15 mouse cellular contexts compared by ENCODE assay signal in genomic region chr14:74921471-74921870, GRCm38 (mm10). TPM values are rescaled to one million over a fixed set of nuclear protein-coding genes. Genes with fewer than 3 reads are reported as not detected.
A peak's percentile ranks its signal among the peaks of the same experiment; 100 is the strongest.
DNase-seq lines count a peak whose midpoint lies in the region; ATAC-seq and TF ChIP-seq lines count a peak whose summit lies in the region.
"Had no signal": no experiment of that assay in that cellular context is flagged by ENCODE, and none has a peak within 500 bp of the region (broad histone marks: within the 10 kb centered on the region; RNA-seq: fewer than 3 reads in every experiment).

No protein-coding gene starts in this region.

- no peak for DNase-seq in gastrocnemius, adult 2 months
- no peak for DNase-seq in gastrocnemius, postnatal 4 days (ENCODE audit: low spot score in 2 of 2)
- no peak for DNase-seq in liver, postnatal 0 days
- no peak for DNase-seq in liver, embryonic 11.5 days (ENCODE audit: low spot score)
- no peak for DNase-seq in right cerebral cortex, postnatal 10 days (ENCODE audit: low spot score in 2 of 2)
- DNase-seq: adrenal gland, adult 8-10 months; heart, postnatal 36 days; liver, embryonic 13.5 days had no signal

- H3K9ac ChIP-seq in liver, postnatal 0 days (replicated peaks), result no peak overlapping the region
- H3K9ac ChIP-seq in liver, embryonic 11.5 days (ENCODE audit: low read depth, low read length), result no peak overlapping the region
- no peak overlapping the region for H3K9ac ChIP-seq in ES-Bruce4 (ENCODE audit: low read depth, poor library complexity, severe bottlenecking)
- H3K9ac ChIP-seq: forebrain, embryonic 15.5 days; liver, embryonic 13.5 days; neural tube, embryonic 15.5 days had no signal

- no peak for TF ChIP-seq POLR2A in ES-Bruce4 (IDR thresholded peaks at IDR 0.05; ENCODE audit: insufficient read depth, low read length)

- H3K36me3 ChIP-seq in liver, postnatal 0 days (replicated peaks; ENCODE audit: insufficient read depth, low read length), result no peaks in the 10 kb centered on the region; the same call in 1 of the 2 replicates
- H3K36me3 ChIP-seq in liver, embryonic 11.5 days (ENCODE audit: control insufficient read depth, insufficient read depth, low read length), result no peaks in the 10 kb centered on the region
- no peaks in the 10 kb centered on the region for H3K36me3 ChIP-seq in ES-Bruce4 (ENCODE audit: control insufficient read depth, insufficient read depth, low read length, poor library complexity, severe bottlenecking)
- H3K36me3 ChIP-seq: forebrain, embryonic 15.5 days; liver, embryonic 13.5 days; neural tube, embryonic 15.5 days had no signal

- intact Hi-C loops in gastrocnemius, adult 2 months (cut with DNase I), result no loop called here

- H3K27ac ChIP-seq in gastrocnemius, adult 2 months, result no peak overlapping the region
- peak overlapping the region; percentile 18; the same call in 1 of the 2 replicates for H3K27ac ChIP-seq in liver, postnatal 0 days (ENCODE audit: low read depth)
- H3K27ac ChIP-seq in liver, embryonic 11.5 days (ENCODE audit: low read depth, low read length), result no peak overlapping the region
- H3K27ac ChIP-seq in ES-Bruce4 (ENCODE audit: insufficient read depth, low read length), result peak overlapping the region; percentile 42; the same call in 1 of the 2 replicates
- H3K27ac ChIP-seq: hindbrain, postnatal 0 days; liver, embryonic 13.5 days; neural tube, embryonic 15.5 days had no signal

- no peaks in the 10 kb centered on the region for H3K27me3 ChIP-seq in liver, postnatal 0 days (ENCODE audit: insufficient read depth, low read length)
- H3K27me3 ChIP-seq in liver, embryonic 11.5 days (replicated peaks; ENCODE audit: control insufficient read depth, insufficient read depth, low read length), result no peaks in the 10 kb centered on the region
- H3K27me3 ChIP-seq in ES-Bruce4 (ENCODE audit: control insufficient read depth, insufficient read depth, low read length, poor library complexity, severe bottlenecking), result no peaks in the 10 kb centered on the region
- H3K27me3 ChIP-seq: forebrain, embryonic 15.5 days; liver, embryonic 13.5 days; megakaryocyte, embryonic 14.5 days; neural tube, embryonic 15.5 days had no signal

- peaks cover 30% of the 10 kb centered on the region; the same call in 1 of the 2 replicates for H3K4me1 ChIP-seq in liver, postnatal 0 days (ENCODE audit: insufficient read depth)
- peaks cover 13% of the 10 kb centered on the region; the same call in 1 of the 2 replicates for H3K4me1 ChIP-seq in liver, embryonic 11.5 days (replicated peaks; ENCODE audit: control insufficient read depth, insufficient read depth, low read length)
- H3K4me1 ChIP-seq in ES-Bruce4 (ENCODE audit: control insufficient read depth, insufficient read depth, low read length), result no peaks in the 10 kb centered on the region

- H3K9me3 ChIP-seq in liver, postnatal 0 days (ENCODE audit: low read length), result no peaks in the 10 kb centered on the region
- H3K9me3 ChIP-seq in liver, embryonic 11.5 days (ENCODE audit: control insufficient read depth, low read length), result no peaks in the 10 kb centered on the region
- no peaks in the 10 kb centered on the region for H3K9me3 ChIP-seq in ES-Bruce4 (replicated peaks; ENCODE audit: control insufficient read depth, insufficient read depth, low read length, poor library complexity, severe bottlenecking)
- H3K9me3 ChIP-seq: forebrain, embryonic 15.5 days; liver, embryonic 13.5 days; neural tube, embryonic 15.5 days had no signal

- TF ChIP-seq EP300 in liver, postnatal 0 days (IDR thresholded peaks at IDR 0.05; ENCODE audit: low read depth), result no peak
- no peak for TF ChIP-seq EP300 in ES-Bruce4 (IDR thresholded peaks at IDR 0.05; ENCODE audit: insufficient read depth, low read depth, low read length)

- ATAC-seq in liver, postnatal 0 days, result no peak
- no peak for ATAC-seq in liver, embryonic 11.5 days (replicated peaks; ENCODE audit: low FRiP score)
- peak; percentile 34 for ATAC-seq in megakaryocyte progenitor cell, adult 5-6 weeks (replicated peaks; ENCODE audit: poor library complexity)

- 72% methylated on average over 9 of the region's 9 CpGs for WGBS in liver, postnatal 0 days (ENCODE audit: insufficient replicate concordance)
- 74% methylated on average over 9 of the region's 9 CpGs for WGBS in liver, embryonic 11.5 days

- no peak for TF ChIP-seq CTCF in gastrocnemius, adult 2 months (IDR thresholded peaks at IDR 0.05)
- no peak for TF ChIP-seq CTCF in liver, postnatal 0 days (IDR thresholded peaks at IDR 0.05; ENCODE audit: low read depth)
- TF ChIP-seq CTCF in ES-Bruce4 (IDR thresholded peaks at IDR 0.05; ENCODE audit: low read depth, low read length), result no peak

- H3K4me3 ChIP-seq in gastrocnemius, adult 2 months, result 0 out of 2 replicates have a peak overlapping the region, but pooled peaks have one; percentile 1
- no peak overlapping the region for H3K4me3 ChIP-seq in liver, postnatal 0 days (ENCODE audit: low read depth, low read length)
- no peak overlapping the region for H3K4me3 ChIP-seq in liver, embryonic 11.5 days (ENCODE audit: low read depth, low read length)
- H3K4me3 ChIP-seq in ES-Bruce4 (ENCODE audit: low read depth, low read length), result no peak overlapping the region
- H3K4me3 ChIP-seq: forebrain, embryonic 15.5 days; liver, embryonic 13.5 days; megakaryocyte, embryonic 14.5 days; neural tube, embryonic 15.5 days had no signal

- no peak overlapping the region for H3K4me2 ChIP-seq in liver, postnatal 0 days (ENCODE audit: low read depth, low read length)
- no peak overlapping the region for H3K4me2 ChIP-seq in liver, embryonic 11.5 days
- H3K4me2 ChIP-seq: forebrain, embryonic 15.5 days; heart, embryonic 11.5 days; liver, embryonic 13.5 days; neural tube, embryonic 15.5 days had no signal

RNA-seq across cellular contexts. Expression of gene Lrch1, which starts 26.2 kb away (rescaled TPM):
- total RNA-seq in gastrocnemius, adult 2 months (2021), result 1 to 10 TPM; 3.0 to 4.4 TPM
- 10 to 100 TPM; 20.6 to 20.7 TPM for total RNA-seq in gastrocnemius, postnatal 4 days (2021)
- polyA plus RNA-seq in liver, postnatal 0 days (2015; fragmentation: Nextera tagmentation; extraction: Ambion mirVana), result 2.8 and 3.6 TPM in 2 replicates
- polyA plus RNA-seq in liver, embryonic 11.5 days (2014; fragmentation: Nextera tagmentation; extraction: Ambion mirVana), result 7.9 and 8.0 TPM in 2 replicates
- polyA plus RNA-seq in ES-Bruce4 (2011; ENCODE audit: insufficient read depth, insufficient read length, low read depth, missing spikeins), result 16.2 and 17.0 TPM in 2 replicates
- total RNA-seq in megakaryocyte progenitor cell, adult 5-6 weeks (2015), result 12.1 and 14.3 TPM in 2 replicates
- 9.3 and 11.3 TPM in 2 replicates for total RNA-seq in megakaryocyte progenitor cell, adult 5-6 weeks (2017)

Comparison
In these comparisons a context has a peak if more than half of its experiments do, and no peak if none do; other contexts are left out.
1. H3K27ac ChIP-seq: peak in liver, postnatal 0 days (single experiment) and ES-Bruce4 (single experiment); none in gastrocnemius, adult 2 months (single experiment) and liver, embryonic 11.5 days (single experiment).